ENCODE assay signal across 9 mouse cellular contexts in genomic region chr13:60308062-60308801, GRCm38 (mm10).
DNase-seq lines count a peak whose midpoint lies in the region; ATAC-seq and TF ChIP-seq lines count a peak whose summit lies in the region.
"Had no signal": no experiment of that assay in that cellular context is flagged by ENCODE, and none has a peak within 500 bp of the region (broad histone marks: within the 10 kb centered on the region; RNA-seq: fewer than 3 reads in every experiment).

No protein-coding gene starts in this region.

- no peaks in the 10 kb centered on the region for H3K4me1 ChIP-seq in hindbrain, embryonic 14.5 days (replicated peaks; ENCODE audit: control insufficient read depth, insufficient read depth, low read length)
- H3K4me1 ChIP-seq in lung, adult 2 months (ENCODE audit: control insufficient read depth, insufficient read depth, low read length): no peaks in the 10 kb centered on the region
- no peaks in the 10 kb centered on the region for H3K4me1 ChIP-seq in midbrain, embryonic 15.5 days

- H3K9me3 ChIP-seq in hindbrain, embryonic 14.5 days (ENCODE audit: control insufficient read depth, low read length): no peaks in the 10 kb centered on the region
- no peaks in the 10 kb centered on the region for H3K9me3 ChIP-seq in midbrain, embryonic 15.5 days

- H3K27ac ChIP-seq in hindbrain, embryonic 14.5 days: no peak overlapping the region
- H3K27ac ChIP-seq in midbrain, embryonic 15.5 days: no peak overlapping the region

- H3K36me3 ChIP-seq in hindbrain, embryonic 14.5 days (replicated peaks; ENCODE audit: control insufficient read depth, insufficient read depth): no peaks in the 10 kb centered on the region
- H3K36me3 ChIP-seq in midbrain, embryonic 15.5 days (replicated peaks): no peaks in the 10 kb centered on the region

- H3K27me3 ChIP-seq in hindbrain, embryonic 14.5 days (ENCODE audit: control insufficient read depth, insufficient read depth, low read length): no peaks in the 10 kb centered on the region
- no peaks in the 10 kb centered on the region for H3K27me3 ChIP-seq in midbrain, embryonic 15.5 days (replicated peaks)

- no peak overlapping the region for H3K4me3 ChIP-seq in hindbrain, embryonic 14.5 days (replicated peaks; ENCODE audit: low read length)
- no peak overlapping the region for H3K4me3 ChIP-seq in lung, adult 2 months (replicated peaks; ENCODE audit: extremely low read depth, low read depth, low read length)
- H3K4me3 ChIP-seq in midbrain, embryonic 15.5 days: no peak overlapping the region
- H3K4me3 ChIP-seq: myocyte had no signal

- no peak overlapping the region for H3K9ac ChIP-seq in hindbrain, embryonic 14.5 days
- H3K9ac ChIP-seq in midbrain, embryonic 15.5 days: no peak overlapping the region

- no peak overlapping the region for H3K4me2 ChIP-seq in hindbrain, embryonic 14.5 days (replicated peaks)
- no peak overlapping the region for H3K4me2 ChIP-seq in midbrain, embryonic 15.5 days

- 63% methylated on average over 13 of the region's 13 CpGs for WGBS in hindbrain, embryonic 14.5 days
- 36% methylated on average over 13 of the region's 13 CpGs for WGBS in lung, adult 2 months
- WGBS in midbrain, embryonic 15.5 days: 68% methylated on average over 13 of the region's 13 CpGs

- no peak; the same call in 1 of the 2 replicates for ATAC-seq in hindbrain, embryonic 14.5 days (ENCODE audit: low FRiP score)
- no peak for ATAC-seq in midbrain, embryonic 15.5 days (replicated peaks)

- TF ChIP-seq CTCF in lung, adult 2 months (IDR thresholded peaks at IDR 0.05; ENCODE audit: insufficient read depth, low read length): no peak

- peak; percentile 77 for DNase-seq in NIH3T3 (ENCODE audit: low read depth)
- peak; percentile 53 to 61 for DNase-seq in adrenal gland, postnatal 36 days
- DNase-seq in hindbrain, embryonic 14.5 days (ENCODE audit: low spot score): peak; percentile 41
- peak; percentile 18 for DNase-seq in lung, adult 2 months
- no peak for DNase-seq in cerebellum, postnatal 14 days
- no peak for DNase-seq in thymus, adult 18-20 months
- no peak for DNase-seq in right cerebral cortex, adult 2 months (ENCODE audit: low spot score in 2 of 2)

- TF ChIP-seq POLR2A in lung, adult 2 months (IDR thresholded peaks at IDR 0.05; ENCODE audit: borderline replicate concordance, extremely low read depth, low read depth, low read length): no peak

Comparison
In these comparisons a context has a peak if more than half of its experiments do, and no peak if none do; other contexts are left out.
1. DNase-seq: peak in NIH3T3 (single experiment), adrenal gland, postnatal 36 days (2 of 2), hindbrain, embryonic 14.5 days (single experiment) and lung, adult 2 months (single experiment); none in cerebellum, postnatal 14 days (0 of 2), thymus, adult 18-20 months (0 of 2) and right cerebral cortex, adult 2 months (0 of 2).